Mouse (Mus musculus) limb, embryonic 11.5 days (tissue): ENCODE results near the gene Tmem69. TPM values are rescaled to one million over a fixed set of nuclear protein-coding genes. Genes with fewer than 3 reads are reported as not detected.
A peak's percentile ranks its signal among the peaks of the same experiment; 100 is the strongest.

Experiments
- ATAC-seq: fragments of 200-750 bp; cut with Nextera tagmentation; 2 replicates; pipeline ENCODE4 v1.8.0; 2017; ENCODE audit warnings: low read depth; ENCODE audit not compliant: insufficient number of reproducible peaks, low FRiP score, low TSS enrichment
- DNase-seq: peaks from one replicate; pipeline ENCODE4 v3.0.0-alpha.2; 2015; ENCODE audit warnings: low spot score
- H3K27ac ChIP-seq: fragments of 300-500 bp; sonication (generic); replicated peaks from 2 replicates; pipeline ENCODE4 v1.5.1; 2014; ENCODE audit warnings: low read depth, mild to moderate bottlenecking, low read length
- H3K27me3 ChIP-seq: fragments of 300-500 bp; sonication (generic); 2 replicates; pipeline ENCODE4 v1.6.1; 2014; ENCODE audit warnings: mild to moderate bottlenecking, low read length, mixed read lengths; ENCODE audit not compliant: control insufficient read depth, insufficient read depth
- H3K36me3 ChIP-seq: fragments of 300-500 bp; sonication (generic); 2 replicates; pipeline ENCODE4 v1.6.1; 2014; ENCODE audit warnings: mild to moderate bottlenecking, low read length, moderate library complexity, mixed read lengths; ENCODE audit not compliant: control insufficient read depth, insufficient read depth
- H3K4me1 ChIP-seq: fragments of 300-500 bp; sonication (generic); 2 replicates; pipeline ENCODE4 v1.6.1; 2014; ENCODE audit warnings: low read length, mixed read lengths; ENCODE audit not compliant: control insufficient read depth, insufficient read depth
- H3K4me2 ChIP-seq: fragments of 300-500 bp; sonication (generic); 2 replicates; pipeline ENCODE4 v1.6.1; 2014; ENCODE audit warnings: low read depth, mild to moderate bottlenecking, moderate library complexity; ENCODE audit not compliant: severe bottlenecking
- H3K4me3 ChIP-seq: fragments of 300-500 bp; sonication (generic); 2 replicates; pipeline ENCODE4 v1.5.1; 2014; ENCODE audit warnings: low read depth, low read length
- H3K9ac ChIP-seq: fragments of 300-500 bp; sonication (generic); 2 replicates; pipeline ENCODE4 v1.6.1; 2014; ENCODE audit warnings: mild to moderate bottlenecking, low read length
- H3K9me3 ChIP-seq: fragments of 300-500 bp; sonication (generic); 2 replicates; pipeline ENCODE4 v1.6.1; 2016; ENCODE audit warnings: low read length; ENCODE audit not compliant: control insufficient read depth
- WGBS: fragments of 180-500 bp; shearing (Covaris S2); extraction: QIAGEN DNeasy Blood & Tissue Kit; methylation state at CpG from one replicate; pipeline ENCODE4 v1.1.7; 2014; 5-methylcytosine and 5-hydroxymethylcytosine counted together
- polyA plus RNA-seq: library from polyadenylated mRNA; unstranded; fragments of >200 nt; fragmentation: Nextera tagmentation; extraction: Ambion mirVana; gene quantifications from 2 replicates; pipeline ENCODE4 v1.2.1, GENCODE M21; 2014

Gene Tmem69
- polyA plus RNA-seq, 1 experiment from 2014 or later, result 26.6 TPM

- DNase-seq (peak; percentile 95), ATAC-seq (peak; percentile 92)
- Histone ChIP-seq H3K4me3 (peak overlapping the region; percentile 91), H3K9me3 (no peaks in the 10 kb centered on the region), H3K36me3 (peaks cover 4% of the 10 kb centered on the region; the same call in 1 of the 2 replicates), H3K4me2 (peak overlapping the region; percentile 67), H3K27ac (peak overlapping the region; percentile 75), H3K4me1 (0 out of 2 replicates have a peak, but pooled peaks cover 2% of the 10 kb centered on the region), H3K27me3 (no peaks in the 10 kb centered on the region), H3K9ac (peak overlapping the region; percentile 56)
- under 1% methylated on average over 28 of the region's 28 CpGs for WGBS
Measured at GRCm38 (mm10) chr4:116556561-116557305, 997 bp upstream of the Tmem69 start.

- Histone ChIP-seq H3K36me3 (peaks cover 4% of the 10 kb centered on the region; the same call in 1 of the 2 replicates), H3K9me3 (no peaks in the 10 kb centered on the region), H3K4me2 (no peak overlapping the region), H3K9ac (no peak overlapping the region), H3K27me3 (no peaks in the 10 kb centered on the region), H3K4me1 (0 out of 2 replicates have a peak, but pooled peaks cover 2% of the 10 kb centered on the region), H3K27ac (no peak overlapping the region), H3K4me3 (no peak overlapping the region)
- no peak for ATAC-seq
- DNase-seq, result no peak
- 91% methylated on average over 3 of the region's 3 CpGs for WGBS
Measured at GRCm38 (mm10) chr4:116553035-116553434, 2.7 kb downstream of the Tmem69 start.

GRCm38 (mm10) chr4:116550432-116550831 is 5.3 kb downstream of the Tmem69 start:
- peaks cover 4% of the 10 kb centered on the region; the same call in 1 of the 2 replicates for H3K36me3 ChIP-seq
- no peak overlapping the region for H3K4me3 ChIP-seq
- ATAC-seq, result no peak
- no peak overlapping the region for H3K9ac ChIP-seq
- no peak for DNase-seq
- no peaks in the 10 kb centered on the region for H3K4me1 ChIP-seq
- no peak overlapping the region for H3K27ac ChIP-seq
- no peak overlapping the region for H3K4me2 ChIP-seq
- no peaks in the 10 kb centered on the region for H3K9me3 ChIP-seq
- no peaks in the 10 kb centered on the region for H3K27me3 ChIP-seq
- 89% methylated on average over 1 of the region's 1 CpGs for WGBS

- H3K4me1 ChIP-seq, result no peaks in the 10 kb centered on the region
- ATAC-seq (no peak), DNase-seq (no peak)
- H3K4me2 ChIP-seq, result no peak overlapping the region
- H3K27ac ChIP-seq, result no peak overlapping the region
- no peaks in the 10 kb centered on the region for H3K9me3 ChIP-seq
- no peaks in the 10 kb centered on the region for H3K27me3 ChIP-seq
- peaks cover 3% of the 10 kb centered on the region; the same call in 1 of the 2 replicates for H3K36me3 ChIP-seq
- 85% methylated on average over 3 of the region's 3 CpGs for WGBS
- H3K9ac ChIP-seq, result no peak overlapping the region
- H3K4me3 ChIP-seq, result no peak overlapping the region
Measured at GRCm38 (mm10) chr4:116537737-116538136, 18.0 kb downstream of the Tmem69 start.

GRCm38 (mm10) chr4:116536351-116536750 is 19.4 kb downstream of the Tmem69 start:
- Histone ChIP-seq H3K4me1 (no peaks in the 10 kb centered on the region), H3K9me3 (no peaks in the 10 kb centered on the region), H3K27me3 (no peaks in the 10 kb centered on the region), H3K36me3 (peaks cover 3% of the 10 kb centered on the region; the same call in 1 of the 2 replicates), H3K27ac (no peak overlapping the region), H3K9ac (no peak overlapping the region), H3K4me3 (no peak overlapping the region), H3K4me2 (no peak overlapping the region)
- ATAC-seq (no peak), DNase-seq (no peak)

- ATAC-seq, result no peak
- Histone ChIP-seq H3K36me3 (peaks cover 7% of the 10 kb centered on the region; the same call in 1 of the 2 replicates), H3K4me3 (no peak overlapping the region), H3K4me2 (no peak overlapping the region), H3K9me3 (no peaks in the 10 kb centered on the region), H3K9ac (no peak overlapping the region), H3K27me3 (no peaks in the 10 kb centered on the region), H3K27ac (no peak overlapping the region), H3K4me1 (no peaks in the 10 kb centered on the region)
- no peak for DNase-seq
- 56% methylated on average over 2 of the region's 2 CpGs for WGBS
Measured at GRCm38 (mm10) chr4:116531109-116531508, 24.6 kb downstream of the Tmem69 start.

DNA sequence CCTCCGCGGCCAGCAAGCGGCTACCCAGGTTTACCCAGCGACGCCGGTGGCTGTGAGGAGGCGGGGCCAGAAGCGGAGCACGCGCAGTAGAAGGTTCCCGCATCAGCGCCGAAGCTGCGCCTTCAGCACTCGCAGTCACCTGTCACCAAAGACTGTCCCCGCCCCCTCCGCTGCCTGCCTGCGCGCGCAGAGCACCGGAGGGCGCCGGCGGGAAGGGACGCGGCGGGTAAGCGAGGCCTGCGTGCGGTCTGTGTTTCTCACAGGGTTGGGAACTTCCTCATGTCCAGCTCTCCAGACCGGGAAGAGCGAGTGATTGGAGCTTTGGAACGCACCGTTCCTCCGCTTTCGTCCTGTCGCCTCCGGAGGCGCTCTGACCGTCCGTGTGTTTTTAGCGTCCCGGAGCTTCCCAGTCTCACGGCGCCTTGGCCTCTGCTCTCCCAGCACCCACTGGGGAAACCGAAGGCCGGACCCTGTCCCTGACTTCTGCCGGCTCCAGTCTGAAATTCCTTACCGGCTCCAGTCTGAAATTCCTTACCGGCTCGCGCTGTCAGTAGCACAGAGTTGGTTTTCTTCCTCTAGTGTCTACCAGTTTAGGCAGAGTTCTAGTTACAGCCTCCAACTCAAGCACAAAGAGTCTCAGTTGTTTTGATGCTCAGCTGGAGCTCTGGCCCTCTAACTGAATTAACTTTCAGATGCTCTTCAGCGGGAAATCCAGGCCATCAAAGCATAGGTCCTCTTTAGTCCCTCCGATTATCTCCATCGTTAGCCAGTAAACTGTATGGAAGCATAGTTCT is 48.1 kb downstream of the Tmem69 start, which contains the start of gene Ipp:
TSS of gene Ipp (plus strand) at position 125 of the 794 bp plus-strand sequence.
- Histone ChIP-seq H3K4me1 (no peaks in the 10 kb centered on the region), H3K4me3 (peak within 1 kb of the TSS; percentile 63), H3K9ac (peak within 1 kb of the TSS; percentile 87), H3K4me2 (peak within 1 kb of the TSS; percentile 67), H3K27ac (peak within 1 kb of the TSS; percentile 89), H3K36me3 (no peaks in the 10 kb centered on the region), H3K27me3 (no peaks in the 10 kb centered on the region), H3K9me3 (no peaks in the 10 kb centered on the region)
- ATAC-seq (peak; percentile 98), DNase-seq (peak; percentile 96)
- under 1% methylated on average over 55 of the region's 55 CpGs for WGBS

DNA sequence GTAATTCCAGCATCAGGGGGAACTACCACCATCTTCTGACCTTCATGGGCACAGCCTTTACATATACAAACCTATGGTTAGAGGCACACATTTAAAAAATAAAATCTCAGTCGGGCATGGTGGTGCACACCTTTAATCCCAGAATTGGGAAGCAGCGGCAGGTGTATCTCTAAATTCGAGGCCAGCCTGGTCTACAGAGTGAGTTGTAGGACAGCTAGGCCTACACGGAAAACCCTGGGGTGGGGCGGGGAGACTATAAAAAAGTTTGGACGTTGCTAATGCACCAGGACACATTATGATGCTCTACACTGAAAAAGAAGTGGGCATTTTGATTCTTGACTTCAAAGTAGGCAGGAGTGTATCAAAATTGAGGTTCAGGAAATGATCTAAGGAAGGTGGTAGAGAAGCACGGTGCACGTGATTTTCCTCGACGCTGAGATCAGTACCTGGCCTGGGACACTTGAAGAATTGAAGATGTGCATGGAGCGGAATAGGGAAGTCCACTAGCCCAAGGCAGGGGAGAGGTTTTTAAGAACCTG is 48.8 kb downstream of the Tmem69 start:
- Histone ChIP-seq H3K36me3 (no peaks in the 10 kb centered on the region), H3K4me3 (peak overlapping the region; percentile 63), H3K9ac (peak overlapping the region; percentile 87), H3K9me3 (no peaks in the 10 kb centered on the region), H3K4me1 (no peaks in the 10 kb centered on the region), H3K27ac (no peak overlapping the region), H3K4me2 (peak overlapping the region; percentile 67), H3K27me3 (no peaks in the 10 kb centered on the region)
- 23% methylated on average over 11 of the region's 11 CpGs for WGBS
- no peak for DNase-seq
- ATAC-seq, result peak; percentile 65
